Mouse (Mus musculus) limb, embryonic 11.5 days (tissue): ENCODE data around the gene Usp18. TPM values are rescaled to one million over a fixed set of nuclear protein-coding genes. Genes with fewer than 3 reads are reported as not detected.
A peak's percentile ranks its signal among the peaks of the same experiment; 100 is the strongest.

Experiments
- ATAC-seq: fragments of 200-750 bp; cut with Nextera tagmentation; 2 replicates; pipeline ENCODE4 v1.8.0; 2017; ENCODE audit warnings: low read depth; ENCODE audit not compliant: insufficient number of reproducible peaks, low FRiP score, low TSS enrichment
- DNase-seq: peaks from one replicate; pipeline ENCODE4 v3.0.0-alpha.2; 2015; ENCODE audit warnings: low spot score
- H3K27ac ChIP-seq: fragments of 300-500 bp; sonication (generic); replicated peaks from 2 replicates; pipeline ENCODE4 v1.5.1; 2014; ENCODE audit warnings: low read depth, mild to moderate bottlenecking, low read length
- H3K27me3 ChIP-seq: fragments of 300-500 bp; sonication (generic); 2 replicates; pipeline ENCODE4 v1.6.1; 2014; ENCODE audit warnings: mild to moderate bottlenecking, low read length, mixed read lengths; ENCODE audit not compliant: control insufficient read depth, insufficient read depth
- H3K36me3 ChIP-seq: fragments of 300-500 bp; sonication (generic); 2 replicates; pipeline ENCODE4 v1.6.1; 2014; ENCODE audit warnings: mild to moderate bottlenecking, low read length, moderate library complexity, mixed read lengths; ENCODE audit not compliant: control insufficient read depth, insufficient read depth
- H3K4me1 ChIP-seq: fragments of 300-500 bp; sonication (generic); 2 replicates; pipeline ENCODE4 v1.6.1; 2014; ENCODE audit warnings: low read length, mixed read lengths; ENCODE audit not compliant: control insufficient read depth, insufficient read depth
- H3K4me2 ChIP-seq: fragments of 300-500 bp; sonication (generic); 2 replicates; pipeline ENCODE4 v1.6.1; 2014; ENCODE audit warnings: low read depth, mild to moderate bottlenecking, moderate library complexity; ENCODE audit not compliant: severe bottlenecking
- H3K4me3 ChIP-seq: fragments of 300-500 bp; sonication (generic); 2 replicates; pipeline ENCODE4 v1.5.1; 2014; ENCODE audit warnings: low read depth, low read length
- H3K9ac ChIP-seq: fragments of 300-500 bp; sonication (generic); 2 replicates; pipeline ENCODE4 v1.6.1; 2014; ENCODE audit warnings: mild to moderate bottlenecking, low read length
- H3K9me3 ChIP-seq: fragments of 300-500 bp; sonication (generic); 2 replicates; pipeline ENCODE4 v1.6.1; 2016; ENCODE audit warnings: low read length; ENCODE audit not compliant: control insufficient read depth
- WGBS: fragments of 180-500 bp; shearing (Covaris S2); extraction: QIAGEN DNeasy Blood & Tissue Kit; methylation state at CpG from one replicate; pipeline ENCODE4 v1.1.7; 2014; 5-methylcytosine and 5-hydroxymethylcytosine counted together
- polyA plus RNA-seq: library from polyadenylated mRNA; unstranded; fragments of >200 nt; fragmentation: Nextera tagmentation; extraction: Ambion mirVana; gene quantifications from 2 replicates; pipeline ENCODE4 v1.2.1, GENCODE M21; 2014

The Usp18 gene
- polyA plus RNA-seq, 1 experiment from 2014 or later, result 0.89 TPM

GRCm38 (mm10) chr6:121228421-121228820 lies 17.3 kb upstream of the Usp18 start:
- Histone ChIP-seq H3K4me2 (no peak overlapping the region), H3K4me1 (0 out of 2 replicates have a peak, but pooled peaks cover 2% of the 10 kb centered on the region), H3K4me3 (no peak overlapping the region), H3K9ac (no peak overlapping the region), H3K36me3 (no peaks in the 10 kb centered on the region), H3K27ac (no peak overlapping the region), H3K27me3 (no peaks in the 10 kb centered on the region), H3K9me3 (no peaks in the 10 kb centered on the region)
- 74% methylated on average over 8 of the region's 8 CpGs for WGBS
- ATAC-seq, result no peak
- no peak for DNase-seq

DNA sequence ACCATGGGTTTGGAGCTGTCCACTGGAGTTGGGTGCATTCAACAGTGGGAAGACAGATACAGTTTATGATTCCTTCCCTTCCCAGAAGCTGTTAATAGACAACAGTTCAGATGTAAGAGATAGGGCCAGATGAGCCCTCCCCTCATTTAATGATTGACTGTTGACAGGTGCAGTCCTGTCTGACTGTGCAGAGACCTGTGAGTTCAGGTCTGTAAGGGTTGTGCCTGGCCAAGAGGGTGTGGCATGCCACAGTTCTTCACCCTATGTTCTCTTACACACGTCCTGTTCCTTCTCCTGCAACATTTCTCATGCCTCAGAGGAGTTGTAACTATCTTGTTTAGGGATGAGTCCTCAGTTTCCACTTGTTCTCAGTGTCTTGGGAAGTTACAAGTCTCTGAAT lies 13.1 kb upstream of the Usp18 start:
- H3K9ac ChIP-seq, result no peak overlapping the region
- no peaks in the 10 kb centered on the region for H3K36me3 ChIP-seq
- DNase-seq (no peak), ATAC-seq (no peak)
- no peak overlapping the region for H3K4me3 ChIP-seq
- 74% methylated on average over 1 of the region's 1 CpGs for WGBS
- no peaks in the 10 kb centered on the region for H3K9me3 ChIP-seq
- H3K27me3 ChIP-seq, result no peaks in the 10 kb centered on the region
- H3K4me1 ChIP-seq, result no peaks in the 10 kb centered on the region
- no peak overlapping the region for H3K4me2 ChIP-seq
- no peak overlapping the region for H3K27ac ChIP-seq

DNA sequence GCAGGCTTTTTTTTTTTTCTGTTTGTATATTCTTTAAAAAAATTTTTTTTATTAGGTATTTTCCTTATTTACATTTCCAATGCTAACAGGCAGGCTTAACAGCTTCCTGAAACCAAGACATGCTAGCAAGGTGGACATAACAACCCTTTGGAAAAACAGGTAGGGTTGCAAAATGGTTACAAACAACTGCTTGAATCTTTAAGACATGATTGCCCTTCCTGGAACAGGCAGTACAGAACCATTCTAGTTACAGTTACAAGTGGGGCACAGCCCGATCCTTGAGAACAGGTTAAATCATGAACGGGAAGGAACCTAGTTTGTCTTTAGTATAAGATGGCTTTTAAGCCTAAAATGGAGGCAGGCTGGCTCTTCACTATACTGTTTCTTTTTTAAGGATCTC lies 9.3 kb upstream of the Usp18 start:
- Histone ChIP-seq H3K27ac (no peak overlapping the region), H3K9me3 (no peaks in the 10 kb centered on the region), H3K4me2 (no peak overlapping the region), H3K36me3 (no peaks in the 10 kb centered on the region), H3K4me3 (no peak overlapping the region), H3K27me3 (no peaks in the 10 kb centered on the region), H3K9ac (no peak overlapping the region), H3K4me1 (no peaks in the 10 kb centered on the region)
- 81% methylated on average over 2 of the region's 2 CpGs for WGBS
- DNase-seq (no peak), ATAC-seq (no peak)

DNA sequence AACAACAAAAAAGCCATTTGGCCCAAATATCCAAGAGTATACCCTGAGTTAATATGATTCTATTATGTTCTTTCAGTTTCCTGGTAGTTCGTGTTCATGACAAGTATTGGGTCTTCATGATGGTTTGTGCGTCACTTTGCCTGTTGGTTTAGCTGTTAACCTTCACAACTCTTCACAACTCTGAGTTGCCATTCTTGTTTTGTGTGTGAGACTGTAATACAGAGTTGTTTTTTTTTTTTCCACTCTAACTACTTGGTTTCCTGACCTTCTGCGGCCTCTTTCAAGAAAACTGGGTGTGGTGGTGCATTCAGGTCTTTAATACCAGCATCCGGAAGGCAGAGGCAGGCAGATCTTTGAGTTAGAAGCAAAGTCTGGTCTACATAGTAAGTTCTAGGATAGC lies 7.5 kb upstream of the Usp18 start:
- H3K9me3 ChIP-seq, result no peaks in the 10 kb centered on the region
- H3K4me3 ChIP-seq, result no peak overlapping the region
- H3K27me3 ChIP-seq, result peaks cover 1% of the 10 kb centered on the region; the same call in 1 of the 2 replicates
- H3K4me2 ChIP-seq, result no peak overlapping the region
- no peak for DNase-seq
- no peaks in the 10 kb centered on the region for H3K36me3 ChIP-seq
- no peaks in the 10 kb centered on the region for H3K4me1 ChIP-seq
- H3K27ac ChIP-seq, result no peak overlapping the region
- ATAC-seq, result no peak
- no peak overlapping the region for H3K9ac ChIP-seq
- WGBS, result 91% methylated on average over 4 of the region's 4 CpGs

GRCm38 (mm10) chr6:121241780-121242179 lies 3.9 kb upstream of the Usp18 start:
- WGBS, result 74% methylated on average over 2 of the region's 2 CpGs
- no peak overlapping the region for H3K27ac ChIP-seq
- no peak overlapping the region for H3K4me2 ChIP-seq
- H3K36me3 ChIP-seq, result no peaks in the 10 kb centered on the region
- H3K4me1 ChIP-seq, result no peaks in the 10 kb centered on the region
- no peak overlapping the region for H3K4me3 ChIP-seq
- DNase-seq (no peak), ATAC-seq (no peak)
- H3K9me3 ChIP-seq, result no peaks in the 10 kb centered on the region
- no peak overlapping the region for H3K9ac ChIP-seq
- H3K27me3 ChIP-seq, result peaks cover 2% of the 10 kb centered on the region; the same call in 1 of the 2 replicates

DNA sequence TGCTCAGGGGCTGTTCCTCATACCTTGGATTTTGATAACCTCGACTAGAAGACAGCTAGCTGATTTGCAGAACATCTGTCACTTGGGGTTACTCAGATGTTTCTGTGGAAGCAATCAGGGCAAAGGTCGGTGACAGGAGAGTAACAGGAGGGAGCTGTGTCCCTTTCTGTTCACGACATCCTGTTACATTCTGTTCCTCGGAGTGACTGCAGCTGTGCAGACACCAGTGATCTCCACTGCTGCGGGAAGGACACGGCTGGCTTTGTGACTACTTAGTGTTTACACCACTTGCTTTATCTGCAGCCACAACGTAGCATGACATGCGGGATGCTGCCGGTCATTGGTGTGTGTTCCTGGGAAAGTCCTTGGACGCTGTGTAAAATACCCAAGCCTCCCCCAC lies 2.5 kb upstream of the Usp18 start:
- 49% methylated on average over 10 of the region's 10 CpGs for WGBS
- ATAC-seq, result no peak
- Histone ChIP-seq H3K4me1 (no peaks in the 10 kb centered on the region), H3K36me3 (no peaks in the 10 kb centered on the region), H3K4me2 (no peak overlapping the region), H3K27me3 (peaks cover 2% of the 10 kb centered on the region; the same call in 1 of the 2 replicates), H3K4me3 (no peak overlapping the region), H3K27ac (no peak overlapping the region), H3K9ac (no peak overlapping the region), H3K9me3 (no peaks in the 10 kb centered on the region)
- no peak for DNase-seq

- H3K36me3 ChIP-seq, result no peaks in the 10 kb centered on the region
- WGBS, result 24% methylated on average over 4 of the region's 4 CpGs
- 0 out of 2 replicates have a peak, but pooled peaks cover 3% of the 10 kb centered on the region for H3K4me1 ChIP-seq
- ATAC-seq, result peak; percentile 27; the same call in 1 of the 2 replicates
- H3K4me2 ChIP-seq, result peak overlapping the region; percentile 49
- peak overlapping the region; percentile 53 for H3K4me3 ChIP-seq
- no peaks in the 10 kb centered on the region for H3K9me3 ChIP-seq
- no peak overlapping the region for H3K27ac ChIP-seq
- H3K9ac ChIP-seq, result peak overlapping the region; percentile 50
- peaks cover 2% of the 10 kb centered on the region; the same call in 1 of the 2 replicates for H3K27me3 ChIP-seq
- no peak for DNase-seq
Measured at GRCm38 (mm10) chr6:121246037-121246361, 293 bp downstream of the Usp18 start.

DNA sequence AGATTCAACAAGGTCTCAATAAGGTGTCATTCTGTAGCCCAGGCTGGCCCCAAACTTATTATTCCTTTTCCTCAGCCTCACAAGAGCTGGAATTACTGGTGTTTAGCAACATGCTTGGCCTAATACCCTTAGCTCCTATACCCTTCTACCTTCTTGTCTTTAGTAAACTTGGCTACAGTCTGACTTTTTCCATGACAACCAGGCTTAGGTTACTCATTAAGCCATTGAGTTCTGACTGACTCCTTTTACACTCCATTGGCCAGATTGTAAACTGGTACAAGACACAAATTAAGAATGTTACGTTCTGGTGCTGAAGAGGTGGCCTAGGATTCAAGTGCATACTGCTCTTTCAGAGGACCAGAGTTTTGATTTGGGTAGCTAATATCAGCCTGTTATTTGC lies 4.7 kb downstream of the Usp18 start:
- H3K4me1 ChIP-seq, result 0 out of 2 replicates have a peak, but pooled peaks cover 3% of the 10 kb centered on the region
- WGBS, result 71% methylated on average over 1 of the region's 1 CpGs
- no peaks in the 10 kb centered on the region for H3K27me3 ChIP-seq
- H3K9ac ChIP-seq, result no peak overlapping the region
- no peak overlapping the region for H3K27ac ChIP-seq
- ATAC-seq (no peak), DNase-seq (no peak)
- no peak overlapping the region for H3K4me3 ChIP-seq
- no peaks in the 10 kb centered on the region for H3K36me3 ChIP-seq
- no peak overlapping the region for H3K4me2 ChIP-seq
- H3K9me3 ChIP-seq, result no peaks in the 10 kb centered on the region

GRCm38 (mm10) chr6:121251256-121251655 lies 5.5 kb downstream of the Usp18 start:
- H3K4me3 ChIP-seq, result no peak overlapping the region
- H3K4me1 ChIP-seq, result 0 out of 2 replicates have a peak, but pooled peaks cover 3% of the 10 kb centered on the region
- H3K27ac ChIP-seq, result no peak overlapping the region
- no peak overlapping the region for H3K4me2 ChIP-seq
- H3K27me3 ChIP-seq, result no peaks in the 10 kb centered on the region
- H3K36me3 ChIP-seq, result no peaks in the 10 kb centered on the region
- H3K9me3 ChIP-seq, result no peaks in the 10 kb centered on the region
- no peak for ATAC-seq
- no peak overlapping the region for H3K9ac ChIP-seq
- 74% methylated on average over 5 of the region's 5 CpGs for WGBS
- DNase-seq, result no peak
